Mouse (Mus musculus) brain, embryonic 14.5 days (tissue): ENCODE measurements around the gene Ces3b. TPM values are rescaled to one million over a fixed set of nuclear protein-coding genes. Genes with fewer than 3 reads are reported as not detected.
A peak's percentile ranks its signal among the peaks of the same experiment; 100 is the strongest.
"Not testable (repeated sequence)": the region's sequence is repeated elsewhere in the genome, so short reads cannot be mapped to it uniquely, and the experiment has no call there.

ENCODE experiments used
- DNase-seq: peaks from one replicate; pipeline ENCODE4 v3.0.0-alpha.2; 2011; ENCODE audit warnings: low read depth
- CTCF ChIP-seq: fragments of 200-500 bp; IDR thresholded peaks from 2 replicates; pipeline ENCODE4 v1.5.1; 2012; ENCODE audit warnings: inconsistent platforms, mild to moderate bottlenecking, moderate library complexity, borderline replicate concordance; ENCODE audit not compliant: insufficient read depth, insufficient read length; ENCODE audit errors: extremely low read depth
- POLR2A ChIP-seq: fragments of 200-500 bp; IDR thresholded peaks from 2 replicates; pipeline ENCODE4 v1.6.1; 2012; ENCODE audit warnings: mild to moderate bottlenecking, inconsistent platforms, borderline replicate concordance; ENCODE audit not compliant: poor library complexity, insufficient read depth, insufficient read length, severe bottlenecking; ENCODE audit errors: extremely low read depth
- polyA plus RNA-seq: library from polyadenylated mRNA; depleted of rRNA; stranded (reverse); fragments of >200 nt; gene quantifications from 2 replicates; pipeline ENCODE4 v1.2.3, GENCODE M21; 2012; rRNA removed

The Ces3b gene
- polyA plus RNA-seq, 1 experiment: not detected

DNA sequence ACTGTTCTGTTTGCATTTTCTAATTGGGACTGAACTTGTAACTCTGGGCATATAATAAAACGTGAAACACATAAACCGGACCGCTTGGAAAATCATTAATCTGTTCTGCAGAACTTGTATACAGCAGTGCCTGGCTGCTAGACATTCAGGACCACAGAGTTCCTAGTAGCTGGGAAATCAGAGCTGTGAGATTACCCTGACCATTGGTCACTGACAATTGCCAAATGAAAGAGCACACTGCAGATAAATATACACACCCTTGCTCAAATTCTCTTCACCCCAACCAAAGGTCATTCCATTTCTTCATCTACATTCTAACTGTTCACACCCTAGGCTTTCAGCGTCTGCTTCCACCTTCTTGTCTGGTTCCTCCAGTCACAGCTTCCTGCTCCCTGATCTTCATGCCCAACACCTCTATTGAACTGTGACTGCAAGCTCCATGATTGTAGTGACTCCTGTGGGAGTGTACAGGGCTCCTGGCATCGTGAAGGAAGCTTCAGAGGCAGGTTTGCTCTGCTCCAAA lies 2.7 kb upstream of the Ces3b start:
- TF ChIP-seq CTCF: no peak
- no peak for TF ChIP-seq POLR2A
- no peak for DNase-seq

DNA sequence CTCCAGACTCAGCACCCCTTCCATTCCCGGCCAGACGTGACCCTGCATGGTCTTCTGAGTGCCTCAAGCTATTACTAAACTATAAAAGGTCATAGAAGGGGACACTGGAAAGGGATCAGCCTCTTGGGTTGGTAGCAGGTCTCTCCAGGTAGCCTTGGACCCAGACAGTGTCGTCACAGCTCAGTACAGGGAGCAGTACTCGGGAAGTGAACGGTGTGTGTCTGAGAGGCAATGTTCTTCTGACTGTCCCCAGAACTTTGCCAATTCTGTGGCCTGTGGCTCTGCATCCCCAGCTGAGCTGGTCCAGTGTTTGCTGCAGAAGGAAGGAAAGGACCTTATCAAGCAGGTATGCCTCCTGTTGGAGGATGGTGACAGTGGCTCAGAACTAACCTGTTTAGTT lies 4.6 kb downstream of the Ces3b start:
- DNase-seq: not testable (repeated sequence)

DNA sequence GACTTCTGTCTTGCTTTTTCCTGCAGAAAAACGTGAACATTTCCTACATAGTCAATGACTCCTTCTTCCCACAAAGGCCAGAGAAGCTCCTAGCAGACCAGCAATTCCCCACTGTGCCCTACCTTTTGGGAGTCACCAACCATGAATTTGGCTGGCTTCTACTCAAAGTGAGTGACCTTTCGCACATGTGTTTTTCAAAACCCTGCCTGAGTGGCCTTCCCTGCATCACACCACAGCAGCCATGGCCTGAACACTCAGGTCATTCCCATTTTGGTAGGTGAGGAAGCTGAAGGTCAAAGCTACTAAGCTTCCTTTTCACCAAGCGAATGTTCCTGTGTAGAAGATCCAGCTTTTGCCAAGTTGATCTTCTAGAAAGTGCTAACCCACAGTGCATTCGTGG lies 5.0 kb downstream of the Ces3b start:
- no peak for DNase-seq
- no peak for TF ChIP-seq CTCF
- no peak for TF ChIP-seq POLR2A

DNA sequence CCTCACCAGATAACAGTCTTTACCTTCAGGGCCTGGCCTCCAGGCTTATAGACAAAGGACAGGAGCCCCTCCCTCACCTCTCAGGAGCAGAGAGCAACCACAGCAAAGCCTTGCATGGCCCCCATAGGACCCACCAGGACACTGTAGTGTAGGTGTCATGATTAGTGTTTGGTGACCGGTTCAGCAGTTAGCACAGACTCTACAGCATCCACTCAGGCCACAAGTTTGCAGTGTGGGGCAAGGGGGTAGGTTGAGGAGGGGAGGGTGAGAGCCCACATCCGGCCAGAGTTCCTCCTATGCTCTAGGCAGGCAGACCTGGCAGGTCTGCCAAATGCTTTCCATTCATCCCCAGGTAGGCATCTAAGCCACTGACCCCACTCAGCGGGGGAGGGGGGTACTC lies 10.4 kb downstream of the Ces3b start:
- DNase-seq: no peak
- TF ChIP-seq POLR2A (no peak), CTCF (no peak)

DNA sequence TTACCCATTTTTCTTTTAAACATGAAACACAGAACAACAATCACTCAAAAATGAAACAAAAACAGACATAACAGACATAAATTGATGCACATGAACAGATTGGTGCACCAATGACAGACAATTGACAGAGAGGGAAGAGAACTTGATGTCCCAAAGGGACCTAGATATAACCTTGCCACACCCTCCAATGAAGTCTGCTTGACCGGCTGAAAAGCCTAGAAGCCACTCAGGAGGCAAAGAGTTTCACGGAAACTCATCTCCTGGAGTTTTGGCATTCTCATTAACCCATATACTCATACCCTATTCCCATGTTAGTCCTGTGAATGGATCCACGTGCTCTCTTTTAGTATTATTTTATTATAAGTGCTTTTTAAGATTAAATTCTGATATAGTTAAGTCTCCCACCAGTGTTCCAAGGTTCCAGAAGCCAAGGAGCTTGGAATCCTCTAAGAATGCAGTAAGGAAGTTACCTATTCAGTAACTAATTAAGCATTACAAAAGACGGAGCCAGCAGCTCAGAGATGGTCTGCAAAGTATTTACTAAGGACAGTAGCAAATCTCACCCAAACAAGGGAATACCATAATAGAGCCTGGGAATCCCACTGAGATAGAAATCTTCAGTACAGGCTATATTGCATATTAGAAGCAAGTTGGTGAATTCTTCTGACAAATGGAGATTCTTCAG lies 18.7 kb downstream of the Ces3b start:
- not testable (repeated sequence) for DNase-seq

DNA sequence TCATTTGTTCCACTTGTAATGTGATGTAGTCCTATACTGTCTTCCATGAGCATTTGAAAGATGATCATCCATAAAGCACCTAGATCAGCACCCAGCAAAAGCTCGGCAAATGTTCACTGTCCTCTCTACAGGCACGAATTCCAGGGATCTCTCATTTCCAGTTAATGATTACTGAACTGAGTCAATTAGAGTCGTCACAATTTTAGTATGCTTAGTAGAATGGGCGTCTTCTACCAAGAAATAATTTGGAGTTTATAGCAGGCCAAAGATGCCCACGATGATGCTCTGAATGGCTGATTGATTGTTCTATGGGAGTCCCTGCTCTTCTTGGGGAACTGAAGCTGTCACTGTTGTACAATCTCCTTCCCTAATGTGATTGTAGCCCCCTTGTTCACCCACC lies 20.1 kb downstream of the Ces3b start:
- not testable (repeated sequence) for DNase-seq

DNA sequence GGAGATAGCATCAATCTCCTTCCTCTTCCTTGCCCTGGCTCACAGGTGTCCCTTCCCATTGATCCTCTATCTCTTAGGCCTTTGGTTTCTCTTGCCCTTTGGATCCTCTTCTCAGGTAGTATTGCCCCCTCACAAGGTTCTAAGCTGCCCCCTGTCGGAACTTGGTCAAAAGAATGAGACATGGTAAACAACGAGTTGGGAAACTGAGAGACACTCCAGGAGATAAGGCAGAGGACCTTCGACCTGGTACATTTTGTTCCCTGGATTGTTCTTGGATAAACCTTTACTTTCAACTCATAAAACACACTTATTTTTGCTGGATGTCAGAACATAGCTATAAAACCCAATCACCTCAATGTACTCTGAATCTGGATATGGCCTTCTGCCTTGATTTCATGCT lies 20.7 kb downstream of the Ces3b start:
- no peak for DNase-seq
- TF ChIP-seq POLR2A (no peak), CTCF (no peak)

DNA sequence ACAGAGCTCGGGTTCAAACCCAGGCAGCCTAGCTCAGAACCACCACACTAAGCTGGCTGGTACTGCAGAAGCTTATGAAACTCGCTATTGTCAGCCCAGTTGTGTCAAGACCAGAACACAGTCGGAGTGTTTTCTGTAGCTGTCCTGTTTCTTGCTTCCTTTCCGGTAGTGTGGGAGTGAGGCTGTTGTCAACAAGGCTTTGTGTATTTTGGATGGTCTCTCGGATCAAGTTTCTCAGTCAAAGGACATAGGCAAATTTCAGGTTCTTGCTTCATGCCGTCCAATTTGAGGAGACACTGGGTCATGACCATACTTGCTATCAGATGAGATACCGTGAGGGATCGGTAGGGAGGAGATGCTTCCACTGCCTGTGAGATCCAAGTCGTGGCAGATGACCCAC lies 46.3 kb downstream of the Ces3b start:
- TF ChIP-seq POLR2A: no peak
- no peak for TF ChIP-seq CTCF

DNA sequence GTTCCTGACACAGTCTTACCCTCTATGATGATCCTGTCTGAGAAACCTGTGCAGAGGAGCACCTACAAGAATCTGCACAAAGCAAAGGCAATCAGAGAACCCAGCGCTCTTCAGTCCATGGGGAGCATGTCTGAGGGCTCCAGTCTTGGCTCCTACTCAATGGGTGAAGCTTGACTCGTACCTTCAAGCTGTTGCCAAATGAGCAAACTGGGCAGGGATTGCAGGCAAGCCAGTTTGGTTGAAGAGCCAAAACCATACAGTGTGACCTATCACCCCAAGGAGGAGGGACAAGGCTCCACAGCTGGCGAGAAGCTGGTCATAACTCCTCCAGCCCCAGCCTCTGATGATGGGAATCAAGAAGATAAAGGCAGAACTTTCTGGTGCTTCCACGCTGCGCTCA lies 48.0 kb downstream of the Ces3b start, which contains the start of gene Ces4a:
Ces4a (plus strand) TSS at position 292 of the 400 bp plus-strand sequence.
- no peak for DNase-seq
- TF ChIP-seq CTCF (no peak), POLR2A (no peak)

More for the DNA sequence above, 46.3 kb downstream of the Ces3b start:
- no peak for DNase-seq

DNA sequence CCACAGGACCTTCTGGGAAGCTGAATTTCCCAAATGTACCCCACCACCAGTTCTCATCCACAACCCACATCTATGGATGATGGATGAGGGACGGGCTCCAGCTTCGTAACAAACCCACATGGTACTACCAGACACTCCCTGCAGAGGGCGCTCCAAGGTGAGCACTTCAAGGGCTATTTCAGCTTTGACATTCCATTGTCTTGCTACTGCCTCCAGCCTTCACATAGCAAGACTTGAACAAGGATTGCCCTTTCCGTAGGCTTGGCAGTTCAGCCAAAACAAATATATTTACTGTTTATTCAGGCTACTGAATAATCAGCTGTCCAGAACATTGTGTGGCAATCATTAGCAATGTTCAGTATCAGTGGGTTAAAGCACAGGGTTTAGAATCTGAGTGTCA lies 54.9 kb downstream of the Ces3b start:
- no peak for TF ChIP-seq POLR2A
- TF ChIP-seq CTCF: peak; percentile 67; the same call in 1 of the 2 replicates
- peak; percentile 58 for DNase-seq

DNA sequence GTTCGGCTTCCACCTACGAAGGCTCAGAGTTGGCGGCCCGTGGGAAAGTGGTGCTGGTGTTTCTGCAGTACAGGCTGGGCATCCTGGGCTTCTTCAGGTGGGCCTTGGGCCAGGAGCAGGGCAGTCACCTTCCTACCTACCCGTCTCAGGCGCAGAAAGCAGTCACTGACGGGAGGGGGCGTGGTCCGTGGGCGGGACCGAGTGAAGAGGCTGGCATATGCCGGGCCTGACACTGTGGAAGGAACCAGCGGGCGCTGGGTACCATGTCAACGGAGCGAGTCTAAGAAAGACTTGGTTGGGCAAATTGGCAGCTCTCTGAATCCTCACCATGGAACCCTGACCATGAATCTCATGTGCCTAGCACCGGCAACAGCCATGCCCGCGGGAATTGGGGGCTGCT lies 58.8 kb downstream of the Ces3b start:
- no peak for DNase-seq
- TF ChIP-seq POLR2A (no peak), CTCF (no peak)

Other genes starting within 250 kb of the Ces3b start
- 0.11 TPM in 1 of 2 replicates, not detected in the other for gene Ces2c, start 236.7 kb upstream of the Ces3b start, polyA plus RNA-seq
- gene Ces2e, start 157.5 kb upstream of the Ces3b start, polyA plus RNA-seq: not detected in 2 replicates
- gene Ces2f, start 136.4 kb upstream of the Ces3b start, polyA plus RNA-seq: not detected in 2 replicates
- gene Ces2g, start 122.0 kb upstream of the Ces3b start, polyA plus RNA-seq: 0.08 and 0.12 TPM in 2 replicates
- not detected in 2 replicates for gene Ces2h, start 82.9 kb upstream of the Ces3b start, polyA plus RNA-seq
- gene Ces3a, start 35.2 kb upstream of the Ces3b start, polyA plus RNA-seq: not detected in 2 replicates
- 0.04 TPM in 1 of 2 replicates, not detected in the other for gene Ces4a, start 48.0 kb downstream of the Ces3b start, polyA plus RNA-seq
- gene Cbfb, start 86.9 kb downstream of the Ces3b start, polyA plus RNA-seq: 26.5 and 31.9 TPM in 2 replicates
- gene D230025D16Rik, start 141.4 kb downstream of the Ces3b start, polyA plus RNA-seq: 33.4 and 40.5 TPM in 2 replicates
- 5.9 and 6.6 TPM in 2 replicates for gene B3gnt9, start 171.4 kb downstream of the Ces3b start, polyA plus RNA-seq
- gene Tradd, start 180.9 kb downstream of the Ces3b start, polyA plus RNA-seq: 7.1 and 7.9 TPM in 2 replicates
- gene Fbxl8, start 180.9 kb downstream of the Ces3b start, polyA plus RNA-seq: 1.00 TPM in 2 replicates
- 0.42 and 0.60 TPM in 2 replicates for gene Hsf4, start 186.0 kb downstream of the Ces3b start, polyA plus RNA-seq
- 1.3 and 1.8 TPM in 2 replicates for gene Nol3, start 192.4 kb downstream of the Ces3b start, polyA plus RNA-seq
- gene 4931428F04Rik, start 206.1 kb downstream of the Ces3b start, polyA plus RNA-seq: 176 and 217 TPM in 2 replicates
- gene Exoc3l, start 212.3 kb downstream of the Ces3b start, polyA plus RNA-seq: 12.6 and 13.7 TPM in 2 replicates
- gene E2f4, start 213.9 kb downstream of the Ces3b start, polyA plus RNA-seq: 89.4 and 126 TPM in 2 replicates
- 2.3 TPM in 2 replicates for gene Elmo3, start 221.8 kb downstream of the Ces3b start, polyA plus RNA-seq
- gene Lrrc29, start 242.5 kb downstream of the Ces3b start, polyA plus RNA-seq: 2.3 and 2.4 TPM in 2 replicates
- gene Tmem208, start 242.6 kb downstream of the Ces3b start, polyA plus RNA-seq: 93.6 and 144 TPM in 2 replicates